22 mouse cellular contexts compared by ENCODE assay signal in genomic region chr7:19356311-19356710, GRCm38 (mm10). TPM values are rescaled to one million over a fixed set of nuclear protein-coding genes. Genes with fewer than 3 reads are reported as not detected.
"Had no signal": no experiment of that assay in that cellular context is flagged by ENCODE, and none has a peak within 500 bp of the region (broad histone marks: within the 10 kb centered on the region; RNA-seq: fewer than 3 reads in every experiment).

No protein-coding gene starts in this region.

- H3K27me3 ChIP-seq: liver, embryonic 13.5 days; liver, embryonic 15.5 days; lung, embryonic 15.5 days; megakaryocyte, embryonic 14.5 days; midbrain, embryonic 13.5 days; neural tube, embryonic 13.5 days; neural tube, embryonic 15.5 days had no signal

- H3K27ac ChIP-seq: liver, embryonic 13.5 days; liver, embryonic 15.5 days; lung, embryonic 15.5 days; macrophage; midbrain, embryonic 13.5 days; neural tube, embryonic 13.5 days; neural tube, embryonic 15.5 days had no signal

- H3K4me3 ChIP-seq: liver, embryonic 13.5 days; liver, embryonic 15.5 days; lung, embryonic 15.5 days; megakaryocyte, embryonic 14.5 days; midbrain, embryonic 13.5 days; neural tube, embryonic 13.5 days; neural tube, embryonic 15.5 days had no signal

- H3K4me2 ChIP-seq: liver, embryonic 15.5 days; lung, embryonic 15.5 days; midbrain, embryonic 13.5 days; neural tube, embryonic 13.5 days; neural tube, embryonic 15.5 days had no signal

- DNase-seq: liver, embryonic 13.5 days; liver, postnatal 0 days; lung, adult 2 months; lung, postnatal 14 days; lung, postnatal 36 days; retina, postnatal 1 day; right cerebral cortex, adult 18-20 months; right cerebral cortex, postnatal 25 days; right cerebral cortex, postnatal 4 days; spleen, adult 18-20 months; thymus, adult 18-20 months; thymus, postnatal 14 days; thymus, postnatal 36 days had no signal

- ATAC-seq: liver, postnatal 0 days; lung, postnatal 0 days; midbrain, embryonic 13.5 days had no signal

- H3K9me3 ChIP-seq: liver, embryonic 13.5 days; liver, embryonic 15.5 days; lung, embryonic 15.5 days; megakaryocyte, embryonic 14.5 days; midbrain, embryonic 13.5 days; neural tube, embryonic 13.5 days; neural tube, embryonic 15.5 days had no signal

- H3K9ac ChIP-seq: liver, embryonic 13.5 days; liver, embryonic 15.5 days; liver, postnatal 0 days; lung, embryonic 15.5 days; midbrain, embryonic 13.5 days; neural tube, embryonic 13.5 days; neural tube, embryonic 15.5 days had no signal

RNA-seq across cellular contexts. Expression of gene Fosb, which starts 46.5 kb away (rescaled TPM):
- polyA plus RNA-seq: liver, embryonic 13.5 days; midbrain, embryonic 13.5 days; neural tube, embryonic 11.5 days had no signal
